Mouse (Mus musculus) embryonic facial prominence, embryonic 11.5 days (tissue): ENCODE measurements around the gene Pif1. TPM values are rescaled to one million over a fixed set of nuclear protein-coding genes. Genes with fewer than 3 reads are reported as not detected.

Source experiments
- ATAC-seq: fragments of 200-750 bp; cut with Nextera tagmentation; replicated peaks from 2 replicates; pipeline ENCODE4 v1.8.0; 2017; ENCODE audit warnings: low read depth; ENCODE audit not compliant: insufficient number of reproducible peaks, low FRiP score, low TSS enrichment
- DNase-seq: peaks from one replicate; pipeline ENCODE4 v3.0.0-alpha.2; 2015; ENCODE audit warnings: low spot score
- H3K27ac ChIP-seq: fragments of 300-500 bp; sonication (generic); replicated peaks from 2 replicates; pipeline ENCODE4 v1.5.1; 2014; ENCODE audit warnings: mild to moderate bottlenecking, low read depth, low read length, control low read depth
- H3K27me3 ChIP-seq: fragments of 300-500 bp; sonication (generic); 2 replicates; pipeline ENCODE4 v1.6.1; 2014; ENCODE audit warnings: mild to moderate bottlenecking, low read length, moderate library complexity, mixed read lengths; ENCODE audit not compliant: control insufficient read depth, insufficient read depth
- H3K36me3 ChIP-seq: fragments of 300-500 bp; sonication (generic); replicated peaks from 2 replicates; pipeline ENCODE4 v1.6.1; 2014; ENCODE audit warnings: low read depth, mild to moderate bottlenecking, low read length, moderate library complexity, mixed read lengths; ENCODE audit not compliant: control insufficient read depth, insufficient read depth
- H3K4me1 ChIP-seq: fragments of 300-500 bp; sonication (generic); 2 replicates; pipeline ENCODE4 v1.6.1; 2014; ENCODE audit warnings: low read length, mixed read lengths; ENCODE audit not compliant: control insufficient read depth, insufficient read depth
- H3K4me2 ChIP-seq: fragments of 300-500 bp; sonication (generic); 2 replicates; pipeline ENCODE4 v1.6.1; 2014; ENCODE audit warnings: low read depth, mild to moderate bottlenecking, control low read depth, low read length, moderate library complexity
- H3K4me3 ChIP-seq: fragments of 300-500 bp; sonication (generic); 2 replicates; pipeline ENCODE4 v1.5.1; 2014; ENCODE audit warnings: low read depth, low read length, control low read depth
- H3K9ac ChIP-seq: fragments of 300-500 bp; sonication (generic); replicated peaks from 2 replicates; pipeline ENCODE4 v1.6.1; 2014; ENCODE audit warnings: mild to moderate bottlenecking, control low read depth, low read length
- H3K9me3 ChIP-seq: fragments of 300-500 bp; sonication (generic); replicated peaks from 2 replicates; pipeline ENCODE4 v1.6.1; 2016; ENCODE audit warnings: mild to moderate bottlenecking, low read length, inconsistent platforms, mixed read lengths; ENCODE audit not compliant: control insufficient read depth
- WGBS: fragments of 180-500 bp; shearing (Covaris S2); extraction: QIAGEN DNeasy Blood & Tissue Kit; methylation state at CpG from one replicate; pipeline ENCODE4 v1.1.7; 2014; 5-methylcytosine and 5-hydroxymethylcytosine counted together
- polyA plus RNA-seq: library from polyadenylated mRNA; unstranded; fragments of >200 nt; fragmentation: Nextera tagmentation; extraction: Ambion mirVana; gene quantifications from 2 replicates; pipeline ENCODE4 v1.2.1, GENCODE M21; 2014

Gene Pif1
- polyA plus RNA-seq, 1 experiment from 2014 or later: 9.7 TPM

DNA sequence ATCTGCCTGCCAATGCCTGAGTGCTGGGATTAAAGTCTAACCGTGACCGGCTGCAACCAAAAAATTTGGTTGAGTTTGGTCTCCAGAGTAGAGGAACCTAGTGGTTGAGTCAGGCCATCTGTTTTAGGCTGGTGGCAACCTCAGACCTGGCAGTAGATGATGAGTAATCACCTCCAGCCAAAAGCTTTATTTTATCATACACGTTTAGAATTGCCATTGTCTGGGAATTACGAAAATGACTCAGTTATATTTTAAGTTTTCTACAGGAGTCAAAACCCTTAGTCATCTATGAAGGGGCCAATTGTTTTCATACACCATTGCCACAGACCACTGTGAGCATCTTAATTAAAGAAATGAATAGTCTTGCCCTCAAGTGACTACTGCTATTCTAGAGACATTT lies 50.0 kb downstream of the Pif1 start:
- Histone ChIP-seq H3K27me3 (no peaks in the 10 kb centered on the region), H3K36me3 (no peaks in the 10 kb centered on the region), H3K9me3 (no peaks in the 10 kb centered on the region), H3K4me1 (no peaks in the 10 kb centered on the region), H3K4me2 (no peak overlapping the region), H3K9ac (no peak overlapping the region), H3K27ac (no peak overlapping the region), H3K4me3 (no peak overlapping the region)
- 86% methylated on average over 4 of the region's 4 CpGs for WGBS
- ATAC-seq (no peak), DNase-seq (no peak)

DNA sequence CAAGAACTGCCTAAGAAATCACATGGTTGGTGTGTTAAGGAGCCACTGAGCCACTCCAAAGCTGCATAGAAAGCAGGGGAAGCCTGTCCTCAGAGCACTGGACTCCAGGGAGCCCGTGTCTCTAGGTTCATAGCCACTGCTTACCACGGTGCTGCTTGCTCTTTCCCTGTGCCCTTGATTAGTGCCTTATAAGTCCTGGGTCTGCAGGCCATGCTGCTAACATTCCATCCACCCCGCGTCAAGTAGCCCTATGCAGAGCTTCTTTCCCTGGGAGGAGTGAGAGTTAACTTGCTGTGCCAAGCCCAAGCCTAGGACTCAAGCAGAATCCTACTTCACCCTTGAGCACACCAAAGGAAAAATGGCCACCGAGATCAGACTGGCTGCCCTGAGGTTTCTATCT lies 52.1 kb downstream of the Pif1 start:
- no peak overlapping the region for H3K4me2 ChIP-seq
- no peaks in the 10 kb centered on the region for H3K4me1 ChIP-seq
- no peak overlapping the region for H3K4me3 ChIP-seq
- H3K27me3 ChIP-seq: no peaks in the 10 kb centered on the region
- H3K9me3 ChIP-seq: no peaks in the 10 kb centered on the region
- no peaks in the 10 kb centered on the region for H3K36me3 ChIP-seq
- DNase-seq (no peak), ATAC-seq (no peak)
- no peak overlapping the region for H3K27ac ChIP-seq
- no peak overlapping the region for H3K9ac ChIP-seq
- WGBS: 55% methylated on average over 5 of the region's 5 CpGs

DNA sequence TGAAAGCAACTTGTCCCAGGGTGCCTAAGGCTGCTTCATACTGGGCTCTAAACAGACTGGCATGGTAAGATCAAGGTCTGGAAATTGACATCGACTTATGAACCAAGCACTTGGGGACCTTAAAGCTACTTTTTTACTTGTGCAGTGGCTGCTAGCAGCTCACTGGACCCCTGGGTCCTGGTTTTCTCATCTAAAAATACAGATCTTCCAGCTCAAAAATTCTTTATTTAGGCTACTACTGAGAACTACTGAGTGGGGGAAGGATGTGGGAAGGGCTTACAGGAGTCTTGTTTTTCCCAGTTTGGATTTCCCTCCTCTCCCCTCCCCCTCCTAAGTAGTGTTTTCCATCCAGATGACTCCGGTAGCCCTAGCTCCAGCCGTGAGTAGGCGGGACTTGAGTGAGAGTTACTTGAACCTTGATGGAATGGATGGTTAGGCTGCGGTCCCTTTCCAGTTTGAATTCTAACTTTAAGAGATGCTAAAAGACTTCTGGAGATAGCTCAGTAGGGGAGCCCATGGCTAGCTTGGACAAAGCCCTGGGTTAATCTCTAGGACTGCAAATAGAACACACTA lies 54.0 kb downstream of the Pif1 start:
- Histone ChIP-seq H3K4me3 (no peak overlapping the region), H3K9ac (no peak overlapping the region), H3K4me1 (no peaks in the 10 kb centered on the region), H3K27me3 (no peaks in the 10 kb centered on the region), H3K4me2 (no peak overlapping the region), H3K36me3 (no peaks in the 10 kb centered on the region), H3K9me3 (no peaks in the 10 kb centered on the region), H3K27ac (no peak overlapping the region)
- peak; percentile 79 for DNase-seq
- 5% methylated on average over 5 of the region's 5 CpGs for WGBS
- no peak for ATAC-seq

DNA sequence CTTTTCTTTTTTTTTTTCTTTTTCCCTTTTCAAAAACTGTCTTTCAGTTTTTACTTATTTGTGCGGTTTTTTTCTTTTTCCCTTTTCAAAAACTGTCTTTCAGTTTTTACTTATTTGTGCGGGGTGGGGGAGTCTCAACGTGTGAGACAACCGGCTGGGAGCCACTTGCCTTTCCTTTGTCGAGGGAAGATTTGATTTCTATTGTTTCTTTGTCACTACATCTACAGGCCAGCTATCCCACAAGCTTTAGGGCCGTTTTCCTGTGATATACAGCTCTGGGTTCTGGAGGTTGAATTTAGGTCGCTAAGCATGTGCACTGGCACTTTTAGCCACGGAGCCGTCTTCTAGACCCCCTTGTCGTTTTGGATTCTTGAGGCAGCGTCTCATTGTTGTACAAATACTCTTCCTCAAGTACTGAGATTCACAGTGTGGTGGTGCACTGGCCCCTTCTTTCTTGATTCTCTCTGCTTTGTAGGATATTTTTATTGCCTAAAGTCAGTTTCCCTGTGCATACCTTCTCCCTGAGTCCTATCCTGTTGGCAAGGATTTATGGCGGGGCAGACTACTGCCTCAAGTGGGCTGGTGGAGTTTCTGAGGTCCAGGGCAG lies 54.6 kb downstream of the Pif1 start:
- Histone ChIP-seq H3K4me2 (no peak overlapping the region), H3K9me3 (no peaks in the 10 kb centered on the region), H3K36me3 (no peaks in the 10 kb centered on the region), H3K4me1 (no peaks in the 10 kb centered on the region), H3K9ac (no peak overlapping the region), H3K27ac (no peak overlapping the region), H3K27me3 (no peaks in the 10 kb centered on the region), H3K4me3 (no peak overlapping the region)
- DNase-seq (peak; percentile 7), ATAC-seq (no peak)
- 12% methylated on average over 12 of the region's 12 CpGs for WGBS

DNA sequence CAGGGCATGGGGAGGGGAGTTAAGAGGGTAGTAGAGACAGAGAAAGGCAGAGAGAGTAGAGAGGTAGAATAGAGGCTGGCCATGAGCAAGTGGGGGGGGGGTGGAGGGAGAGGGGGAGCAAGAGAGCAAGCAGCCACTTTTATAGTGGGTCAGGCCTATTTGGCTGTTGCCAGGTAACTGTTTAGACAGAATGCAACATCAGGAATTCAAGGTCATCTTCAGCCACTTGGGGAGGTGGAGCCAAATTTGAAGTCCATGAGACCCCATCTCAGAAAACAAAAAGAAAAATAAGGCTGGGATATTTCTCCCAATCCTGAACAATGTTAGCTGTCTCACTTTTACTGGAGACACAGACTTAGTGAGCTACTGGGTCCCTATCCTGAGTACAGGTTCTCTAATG lies 55.6 kb downstream of the Pif1 start:
- Histone ChIP-seq H3K9me3 (no peaks in the 10 kb centered on the region), H3K36me3 (no peaks in the 10 kb centered on the region), H3K27me3 (no peaks in the 10 kb centered on the region), H3K27ac (no peak overlapping the region), H3K4me1 (no peaks in the 10 kb centered on the region), H3K4me2 (no peak overlapping the region), H3K9ac (no peak overlapping the region), H3K4me3 (no peak overlapping the region)
- ATAC-seq (no peak), DNase-seq (no peak)

DNA sequence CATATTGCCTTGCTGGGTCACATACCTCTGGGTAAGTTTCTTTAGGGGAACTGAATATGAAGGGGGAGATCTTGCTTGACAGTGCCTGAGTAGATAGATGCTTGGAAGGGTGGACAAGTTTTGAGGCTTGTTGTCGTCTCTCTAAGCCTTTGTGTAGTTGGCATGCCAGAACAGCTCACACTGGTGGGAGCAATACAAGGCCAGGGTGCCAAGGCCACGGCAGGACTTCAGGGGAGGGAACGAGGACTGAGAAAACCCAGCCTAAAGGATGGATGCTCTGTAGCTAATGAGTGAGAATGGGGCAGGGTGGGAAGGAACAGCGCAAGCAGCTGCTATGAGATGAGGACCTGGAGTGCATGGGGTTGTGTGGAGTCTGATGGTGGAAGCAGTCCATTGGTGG lies 58.0 kb downstream of the Pif1 start:
- WGBS: 83% methylated on average over 4 of the region's 4 CpGs
- Histone ChIP-seq H3K9ac (no peak overlapping the region), H3K9me3 (no peaks in the 10 kb centered on the region), H3K27me3 (no peaks in the 10 kb centered on the region), H3K36me3 (no peaks in the 10 kb centered on the region), H3K27ac (no peak overlapping the region), H3K4me1 (no peaks in the 10 kb centered on the region), H3K4me2 (no peak overlapping the region), H3K4me3 (no peak overlapping the region)
- no peak for DNase-seq
- no peak for ATAC-seq

Other genes starting within 250 kb of the Pif1 start
- gene Pdcd7, start 241.1 kb upstream of the Pif1 start, polyA plus RNA-seq: 13.9 and 18.5 TPM in 2 replicates
- gene Ubap1l, start 226.1 kb upstream of the Pif1 start, polyA plus RNA-seq: 0.31 TPM in 1 of 2 replicates, not detected in the other
- gene Kbtbd13, start 195.5 kb upstream of the Pif1 start, polyA plus RNA-seq: 1.2 and 1.3 TPM in 2 replicates
- 7.6 and 9.8 TPM in 2 replicates for gene Rasl12, start 188.7 kb upstream of the Pif1 start, polyA plus RNA-seq
- gene Slc51b, start 164.2 kb upstream of the Pif1 start, polyA plus RNA-seq: not detected in 2 replicates
- 20.0 and 20.8 TPM in 2 replicates for gene Mtfmt, start 151.4 kb upstream of the Pif1 start, polyA plus RNA-seq
- gene Spg21, start 126.2 kb upstream of the Pif1 start, polyA plus RNA-seq: 143 and 157 TPM in 2 replicates
- not detected in 2 replicates for gene Ankdd1a, start 67.0 kb upstream of the Pif1 start, polyA plus RNA-seq
- 10.6 and 11.2 TPM in 2 replicates for gene Plekho2, start 7.1 kb upstream of the Pif1 start, polyA plus RNA-seq
- 20.4 and 25.8 TPM in 2 replicates for gene Rbpms2, start 42.5 kb downstream of the Pif1 start, polyA plus RNA-seq
- 213 and 232 TPM in 2 replicates for gene Oaz2, start 80.8 kb downstream of the Pif1 start, polyA plus RNA-seq
- 5.4 and 7.3 TPM in 2 replicates for gene Zfp609, start 240.4 kb downstream of the Pif1 start, polyA plus RNA-seq